Mouse (Mus musculus) layer of hippocampus, adult 2 months (tissue): ENCODE measurements around the gene Tnfrsf12a. TPM values are rescaled to one million over a fixed set of nuclear protein-coding genes. Genes with fewer than 3 reads are reported as not detected.

Source experiments
- DNase-seq, 2 experiments: peaks; one replicate each; pipeline ENCODE4 v3.0.0; 2022; ENCODE audit warnings: low spot score in 2 of 2
- H3K27ac ChIP-seq: fragments of 200-600 bp; 2 replicates; pipeline ENCODE4 v1.8.1; 2022
- H3K4me3 ChIP-seq: fragments of 200-600 bp; 2 replicates; pipeline ENCODE4 v1.8.1; 2022; ENCODE audit warnings: mild to moderate bottlenecking
- CTCF ChIP-seq: fragments of 200-600 bp; conservative IDR thresholded peaks from 2 replicates; pipeline ENCODE4 v1.8.1; 2022; ENCODE audit warnings: antibody characterized with exemption, mild to moderate bottlenecking, moderate library complexity
- total RNA-seq, 2 experiments: library from RNA; stranded (reverse); gene quantifications; 2 replicates each; pipeline ENCODE4 v1.2.3; 2021

Tnfrsf12a gene
- total RNA-seq, 2 experiments from 2014 or later, result 5.5 to 6.3 TPM

GRCm38 (mm10) chr17:23699131-23700077, 22.1 kb upstream of the Tnfrsf12a start:
- Histone ChIP-seq H3K27ac (peak overlapping the region; percentile 71), H3K4me3 (peak overlapping the region; percentile 59)
- 0 out of 2 replicates have a peak, but pooled peaks have one; percentile 13 for TF ChIP-seq CTCF
- DNase-seq, result no peak

- DNase-seq, result no peak
- H3K4me3 ChIP-seq, result no peak overlapping the region
- no peak overlapping the region for H3K27ac ChIP-seq
- no peak for TF ChIP-seq CTCF
Measured at GRCm38 (mm10) chr17:23695801-23696200, 18.5 kb upstream of the Tnfrsf12a start.

- no peak overlapping the region for H3K4me3 ChIP-seq
- DNase-seq, result no peak
- H3K27ac ChIP-seq, result no peak overlapping the region
- no peak for TF ChIP-seq CTCF
Measured at GRCm38 (mm10) chr17:23694491-23694890, 17.2 kb upstream of the Tnfrsf12a start.

- DNase-seq, result no peak
- no peak for TF ChIP-seq CTCF
- no peak within 1 kb of the TSS for H3K4me3 ChIP-seq
- no peak within 1 kb of the TSS for H3K27ac ChIP-seq
Measured at GRCm38 (mm10) chr17:23683856-23684672, 6.8 kb upstream of the Tnfrsf12a start, which contains the start of gene Cldn9. Cldn9 (minus strand) TSS chr17:23684026.

GRCm38 (mm10) chr17:23683226-23683625, 6.0 kb upstream of the Tnfrsf12a start:
- no peak for TF ChIP-seq CTCF
- Histone ChIP-seq H3K4me3 (no peak overlapping the region), H3K27ac (no peak overlapping the region)
- no peak for DNase-seq

GRCm38 (mm10) chr17:23682530-23682929, 5.3 kb upstream of the Tnfrsf12a start:
- H3K27ac ChIP-seq, result no peak overlapping the region
- no peak overlapping the region for H3K4me3 ChIP-seq
- DNase-seq, result no peak
- no peak for TF ChIP-seq CTCF

GRCm38 (mm10) chr17:23682092-23682491, 4.8 kb upstream of the Tnfrsf12a start:
- no peak for DNase-seq
- Histone ChIP-seq H3K4me3 (no peak overlapping the region), H3K27ac (no peak overlapping the region)
- no peak for TF ChIP-seq CTCF

- TF ChIP-seq CTCF, result no peak
- no peak overlapping the region for H3K4me3 ChIP-seq
- no peak overlapping the region for H3K27ac ChIP-seq
- no peak for DNase-seq
Measured at GRCm38 (mm10) chr17:23681086-23681485, 3.8 kb upstream of the Tnfrsf12a start.

GRCm38 (mm10) chr17:23680336-23680735, 3.1 kb upstream of the Tnfrsf12a start:
- DNase-seq, result no peak
- no peak overlapping the region for H3K4me3 ChIP-seq
- TF ChIP-seq CTCF, result no peak
- no peak overlapping the region for H3K27ac ChIP-seq

- TF ChIP-seq CTCF, result no peak
- no peak within 1 kb of the TSS for H3K27ac ChIP-seq
- no peak within 1 kb of the TSS for H3K4me3 ChIP-seq
- no peak for DNase-seq
Measured at GRCm38 (mm10) chr17:23679127-23679835, 2.0 kb upstream of the Tnfrsf12a start, which contains the start of gene Cldn6. Cldn6 (plus strand) TSS chr17:23679249.

- Histone ChIP-seq H3K27ac (peak overlapping the region; percentile 72; the same call in 1 of the 2 replicates), H3K4me3 (peak overlapping the region; percentile 72)
- no peak for DNase-seq
- TF ChIP-seq CTCF, result no peak
Measured at GRCm38 (mm10) chr17:23676473-23677031, 716 bp downstream of the Tnfrsf12a start.
